Mouse (Mus musculus) thymus, postnatal 0 days (tissue): ENCODE results near the gene Tarbp2. TPM values are rescaled to one million over a fixed set of nuclear protein-coding genes. Genes with fewer than 3 reads are reported as not detected.

ENCODE experiments used
- DNase-seq: peaks from one replicate; pipeline ENCODE4 v3.0.0-alpha.2; 2015; ENCODE audit warnings: low spot score
- polyA plus RNA-seq: library from polyadenylated mRNA; unstranded; fragments of >200 nt; fragmentation: Nextera tagmentation; extraction: Ambion mirVana; gene quantifications from 2 replicates; pipeline ENCODE4 v1.2.1, GENCODE M21; 2015

Tarbp2 gene
- polyA plus RNA-seq, 1 experiment from 2014 or later: 65.5 TPM

GRCm38 (mm10) chr15:102505073-102505769 is 12.8 kb upstream of the Tarbp2 start:
- no peak for DNase-seq

DNA sequence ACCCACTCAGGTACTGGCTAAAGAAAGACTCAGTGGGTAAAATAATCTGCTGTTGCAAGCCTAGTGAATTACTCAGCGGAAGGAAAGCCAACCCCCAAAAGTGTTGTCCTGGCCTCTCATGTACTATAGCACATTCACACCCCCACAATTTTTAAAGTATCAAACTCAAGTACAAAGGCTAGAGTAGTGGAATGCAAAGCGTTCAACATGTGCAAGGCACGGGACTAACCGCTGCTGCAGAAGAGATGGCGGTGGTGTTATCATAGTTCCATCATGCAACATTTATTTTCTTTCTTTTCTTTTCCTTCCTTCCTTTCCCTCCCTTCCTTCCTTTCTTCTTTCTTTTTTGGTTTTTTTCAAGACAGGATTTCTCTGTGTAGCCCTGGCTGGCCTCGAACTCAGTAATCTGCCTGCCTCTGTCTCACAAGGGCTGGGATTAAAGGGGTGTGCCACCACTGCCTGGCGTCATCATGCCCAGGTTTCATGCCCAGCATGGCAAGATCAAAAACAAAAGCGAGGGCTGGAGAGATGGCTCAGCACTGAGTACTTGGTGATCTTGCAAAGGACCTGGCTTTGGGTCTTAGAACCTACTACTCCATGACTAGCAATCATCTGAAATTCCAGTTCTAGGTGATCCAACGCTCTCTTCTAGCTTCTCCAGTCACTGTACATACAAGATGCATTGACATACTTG is 12.1 kb upstream of the Tarbp2 start:
- no peak for DNase-seq

- DNase-seq: no peak
Observed at GRCm38 (mm10) chr15:102506464-102506830, 11.5 kb upstream of the Tarbp2 start.

DNA sequence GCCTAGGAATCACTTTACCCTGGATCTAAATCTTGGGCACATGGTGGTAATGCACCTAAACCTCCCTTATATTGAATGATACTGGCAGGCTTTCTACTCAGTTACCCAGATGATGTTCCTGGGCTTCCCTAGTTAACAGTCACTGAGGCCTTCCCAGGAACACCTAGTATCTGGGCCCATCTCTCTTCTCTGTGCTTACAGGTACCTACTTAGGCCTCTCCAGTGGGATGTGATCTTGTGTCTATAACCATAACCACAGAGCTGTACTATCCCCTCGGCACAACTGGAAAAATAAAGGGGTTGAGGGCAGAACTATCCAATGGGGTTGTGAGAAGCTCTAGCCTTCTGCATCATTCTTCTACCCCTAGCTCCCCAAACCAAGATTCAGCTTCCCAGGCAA is 11.1 kb upstream of the Tarbp2 start:
- DNase-seq: no peak

- no peak for DNase-seq
Observed at GRCm38 (mm10) chr15:102507561-102507960, 10.4 kb upstream of the Tarbp2 start.

DNA sequence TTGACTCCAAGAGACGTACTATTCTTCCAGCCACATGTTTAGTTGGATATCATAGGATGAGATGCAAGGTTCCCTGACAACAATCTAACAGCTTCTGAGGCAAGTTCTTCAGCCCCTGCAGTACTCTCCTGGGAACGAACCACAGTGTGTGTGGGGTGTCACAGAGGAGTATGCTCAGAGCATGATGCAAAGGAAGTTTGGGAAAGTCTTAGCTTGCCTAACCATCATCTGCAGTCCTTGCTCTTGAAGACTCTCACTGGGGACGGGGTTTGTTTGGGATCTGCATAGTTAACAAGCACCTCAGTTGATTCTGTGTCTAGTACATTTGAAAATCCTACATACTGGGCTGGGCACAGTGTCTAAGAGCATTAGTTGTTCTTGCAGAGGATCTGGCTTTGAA is 9.7 kb upstream of the Tarbp2 start:
- DNase-seq: no peak

DNA sequence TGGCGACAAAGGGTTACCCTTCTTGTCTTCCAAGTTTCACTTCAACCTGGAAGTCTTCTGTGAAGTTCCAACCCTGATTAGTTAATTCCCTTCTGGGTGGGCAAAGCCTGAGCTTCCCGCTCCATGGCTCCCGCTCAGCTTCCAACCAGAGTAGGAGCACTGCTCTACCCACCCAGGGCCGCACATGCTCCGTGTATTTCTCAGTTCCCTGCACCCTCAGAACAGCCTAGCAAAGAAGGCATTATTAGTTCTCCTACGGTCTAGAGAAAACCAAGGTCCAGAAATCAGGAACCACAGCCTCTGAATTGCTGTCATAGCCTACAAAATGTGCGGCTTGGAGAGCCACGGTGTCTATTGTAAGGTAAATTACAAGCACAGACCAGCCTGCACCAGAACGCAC is 7.9 kb upstream of the Tarbp2 start:
- no peak for DNase-seq

GRCm38 (mm10) chr15:102510590-102511284 is 7.3 kb upstream of the Tarbp2 start:
- peak; percentile 81 for DNase-seq

DNA sequence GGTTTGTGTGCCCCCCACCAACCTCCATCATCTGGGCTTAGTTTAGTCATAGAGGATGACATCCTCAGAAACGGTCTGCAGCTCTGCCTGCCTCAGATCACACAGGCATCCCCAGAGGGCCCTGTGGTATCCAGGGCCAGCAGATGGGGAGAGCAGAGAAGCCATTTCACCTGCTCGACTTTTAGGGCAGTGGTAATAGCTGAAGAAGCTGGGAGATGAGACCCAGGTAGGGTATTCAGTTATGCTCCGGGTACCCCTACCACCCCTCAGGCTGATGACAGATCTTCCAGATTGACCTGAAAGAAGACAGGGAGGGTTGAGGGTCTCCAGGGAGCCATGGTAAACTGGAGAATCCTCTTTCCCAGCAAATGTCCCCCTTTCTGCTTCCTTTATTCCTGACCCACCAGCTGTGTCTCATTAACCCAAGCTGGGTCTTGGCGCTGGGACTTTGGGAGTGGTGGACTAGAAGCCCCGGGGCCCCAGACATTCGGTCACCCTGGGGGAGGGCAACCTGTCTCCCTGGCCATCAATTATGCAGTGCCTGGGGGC is 6.6 kb upstream of the Tarbp2 start:
- no peak for DNase-seq

DNA sequence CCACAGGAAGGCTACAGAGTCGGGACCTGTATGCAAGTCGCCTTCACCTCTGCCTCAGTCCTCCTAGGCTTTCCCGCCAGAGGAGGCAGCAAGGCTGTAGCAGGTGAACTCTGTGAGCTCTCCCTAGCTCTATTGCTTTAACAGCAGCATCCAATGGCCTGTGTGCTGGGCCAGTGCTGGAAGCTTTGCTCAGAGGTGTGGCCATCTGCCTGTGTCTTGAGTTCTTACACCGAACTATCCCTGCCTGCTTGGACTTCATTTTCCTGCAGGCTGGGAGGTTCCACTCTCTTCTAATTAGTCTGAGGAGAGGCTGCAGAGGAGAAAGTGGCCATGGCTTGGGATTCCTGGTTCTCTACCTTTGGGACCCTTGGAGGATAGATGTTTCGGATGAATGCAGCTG is 6.0 kb upstream of the Tarbp2 start:
- no peak for DNase-seq

DNA sequence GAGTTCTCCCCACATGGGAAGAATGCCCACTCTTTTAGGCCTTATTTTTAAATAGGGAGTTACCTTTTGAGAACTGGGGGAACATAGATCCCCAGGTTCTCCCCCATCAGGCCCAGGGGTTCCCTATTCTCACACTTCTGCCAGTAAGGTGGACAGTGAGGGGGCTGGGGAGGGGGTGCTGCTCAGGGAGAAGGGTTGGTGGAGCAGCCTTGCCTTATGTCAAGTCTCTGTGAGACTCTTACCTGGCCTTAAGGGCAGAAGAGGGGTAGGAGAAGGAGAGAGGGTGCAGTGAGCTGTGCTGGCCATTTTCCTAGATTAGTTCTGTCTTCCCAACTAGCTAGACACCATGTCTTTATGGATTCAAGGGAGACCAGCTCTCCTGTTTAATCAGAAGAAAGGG is 5.5 kb upstream of the Tarbp2 start:
- DNase-seq: no peak

GRCm38 (mm10) chr15:102513004-102513403 is 5.0 kb upstream of the Tarbp2 start:
- no peak for DNase-seq

- DNase-seq: no peak
Observed at GRCm38 (mm10) chr15:102515261-102515660, 2.7 kb upstream of the Tarbp2 start.

GRCm38 (mm10) chr15:102515791-102516190 is 2.2 kb upstream of the Tarbp2 start:
- DNase-seq: no peak

DNA sequence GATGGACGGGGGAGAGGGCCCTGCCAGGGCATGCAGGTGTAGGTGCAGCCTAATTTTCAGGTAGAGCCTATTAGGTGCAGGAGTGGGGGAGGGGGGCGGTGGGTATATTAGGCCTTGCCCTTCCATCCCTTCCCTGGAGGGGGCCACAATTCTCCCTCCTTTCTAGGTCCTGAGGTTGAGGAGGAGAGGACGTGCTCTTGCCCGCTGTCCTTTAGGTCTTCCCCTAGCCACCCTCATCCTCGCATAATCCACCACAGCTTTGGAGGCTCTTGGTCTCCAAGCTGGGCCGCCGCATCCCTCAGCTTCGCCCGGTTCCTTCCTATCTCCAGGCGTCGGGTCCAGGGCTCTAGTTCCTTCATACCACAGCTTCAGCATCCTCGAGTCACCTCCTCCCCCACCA is 1.7 kb upstream of the Tarbp2 start:
- DNase-seq: no peak

DNA sequence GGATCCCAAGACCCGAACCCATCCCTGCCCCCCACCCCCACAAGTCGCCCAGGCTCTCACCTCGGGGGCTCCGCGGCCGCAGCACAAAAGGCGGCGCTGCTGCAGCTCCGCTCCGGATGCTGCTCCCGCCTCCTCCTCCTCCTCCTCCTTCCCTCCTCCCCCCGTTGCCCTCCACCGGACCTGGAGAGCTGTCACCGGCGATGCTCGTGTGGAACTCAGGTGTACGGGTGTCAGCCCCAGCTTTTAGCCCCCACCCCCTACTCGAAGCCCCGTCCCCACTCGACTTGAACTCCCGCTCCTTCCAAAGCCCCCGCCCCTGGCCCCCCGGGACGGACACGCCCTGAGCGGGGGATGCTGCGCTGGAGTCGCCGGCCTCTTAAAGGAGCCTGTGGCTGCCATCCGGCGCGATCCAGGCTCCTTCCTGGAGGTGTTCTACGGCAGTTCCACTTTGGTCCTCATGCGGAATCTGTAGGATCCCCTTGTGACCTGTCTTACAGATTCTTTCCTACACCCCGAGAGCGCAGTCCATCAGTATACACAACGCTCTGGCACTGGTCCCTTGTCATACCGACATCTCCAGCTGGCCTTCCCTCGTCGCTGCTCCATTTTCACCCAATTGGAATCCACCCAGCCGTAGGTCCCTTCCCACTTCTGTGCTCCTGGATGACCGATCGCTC is 1.1 kb upstream of the Tarbp2 start, which contains the start of gene Map3k12:
TSS of gene Map3k12 (minus strand) at position 337 of the 677 bp plus-strand sequence.
- DNase-seq: peak; percentile 62

DNA sequence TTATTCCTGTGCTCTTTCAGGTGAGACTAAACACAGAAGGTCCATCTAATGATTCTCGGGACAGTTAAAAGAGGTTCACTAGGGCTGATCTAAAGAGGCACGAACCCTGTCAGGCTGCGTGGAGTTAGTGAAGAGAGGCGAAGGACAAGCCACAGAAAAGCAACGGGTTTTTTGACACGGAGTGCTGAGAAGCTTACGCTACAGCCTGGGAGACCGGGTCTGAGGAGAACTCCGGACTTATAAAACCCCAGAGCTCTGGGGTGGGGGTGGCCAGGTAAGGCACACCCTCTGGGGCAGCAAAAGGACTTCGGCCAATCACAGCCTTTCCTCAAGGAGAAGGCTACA is 389 bp upstream of the Tarbp2 start:
- DNase-seq: no peak

DNA sequence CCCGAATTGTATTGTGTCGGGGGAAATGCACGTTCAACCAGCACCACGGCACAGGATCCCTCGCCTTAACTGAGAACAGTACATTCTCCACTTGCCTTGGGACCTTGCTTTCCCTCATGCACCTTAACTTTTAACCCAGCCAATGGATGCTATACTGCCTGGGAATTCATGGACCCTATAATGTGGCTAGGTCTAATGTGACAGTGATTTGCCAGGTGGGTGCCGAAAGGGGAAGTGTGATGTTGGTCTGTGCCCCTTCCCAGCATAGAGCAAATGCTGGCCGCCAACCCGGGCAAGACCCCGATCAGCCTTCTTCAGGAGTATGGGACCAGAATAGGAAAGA is 838 bp downstream of the Tarbp2 start:
- no peak for DNase-seq

DNA sequence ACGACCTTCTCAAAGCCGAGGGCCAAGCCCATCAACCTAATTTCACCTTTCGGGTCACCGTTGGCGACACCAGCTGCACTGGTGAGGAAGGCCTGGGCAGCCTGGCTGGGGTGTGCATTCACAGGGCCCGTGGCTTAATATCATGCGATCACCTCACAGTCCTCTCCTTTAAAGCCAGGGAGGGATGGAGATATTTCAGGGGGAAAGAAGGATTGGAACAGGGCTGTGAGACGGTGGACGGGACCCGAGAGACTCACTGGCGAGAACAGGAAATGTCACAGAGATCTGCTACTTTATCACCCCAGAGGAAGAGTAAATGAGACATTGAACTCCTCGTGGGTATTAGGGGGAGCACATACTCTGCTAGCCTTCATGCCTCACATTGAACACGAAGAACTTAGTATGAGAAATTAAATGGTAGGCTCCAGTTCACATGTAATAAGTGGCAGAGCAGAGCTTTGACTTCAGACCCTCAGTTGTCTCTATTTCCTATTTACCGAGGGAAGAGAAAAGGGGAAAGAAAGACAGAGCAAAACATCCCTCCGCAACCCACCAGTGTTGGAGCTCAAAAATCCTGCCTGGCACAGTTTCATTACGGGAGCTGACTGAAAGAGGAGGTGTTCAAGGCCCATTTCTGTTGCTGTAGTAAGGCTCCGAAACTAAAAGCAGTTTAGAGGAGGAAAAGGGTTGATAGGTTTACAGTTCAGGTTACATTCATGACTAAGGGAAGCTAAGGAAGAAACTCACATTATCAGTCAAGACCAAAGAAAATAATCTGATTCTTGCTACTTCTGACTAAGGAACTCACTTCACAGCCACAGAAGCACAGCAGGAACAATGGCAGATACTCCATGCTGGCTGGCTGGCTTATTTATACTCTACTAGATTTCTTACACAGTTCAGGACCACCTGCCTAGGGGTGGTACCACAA is 1.5 kb downstream of the Tarbp2 start:
- peak; percentile 14 for DNase-seq

DNA sequence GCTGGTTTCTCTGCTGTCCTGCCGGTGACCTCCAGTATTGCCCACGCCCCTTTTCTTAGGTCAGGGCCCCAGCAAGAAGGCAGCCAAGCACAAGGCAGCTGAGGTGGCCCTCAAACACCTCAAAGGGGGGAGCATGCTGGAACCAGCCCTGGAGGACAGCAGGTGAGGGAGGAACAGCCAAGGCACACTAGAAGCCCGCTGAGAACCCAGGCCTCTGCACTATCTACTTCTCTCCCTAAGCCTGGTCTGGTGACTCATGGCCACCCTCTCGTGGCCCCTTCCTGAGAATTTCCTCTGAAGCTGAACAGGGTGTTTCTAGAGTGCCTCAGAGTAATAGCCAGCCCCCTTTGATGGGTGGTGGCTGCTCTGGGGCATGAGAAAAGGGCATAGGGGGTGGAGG is 2.4 kb downstream of the Tarbp2 start:
- DNase-seq: no peak

DNA sequence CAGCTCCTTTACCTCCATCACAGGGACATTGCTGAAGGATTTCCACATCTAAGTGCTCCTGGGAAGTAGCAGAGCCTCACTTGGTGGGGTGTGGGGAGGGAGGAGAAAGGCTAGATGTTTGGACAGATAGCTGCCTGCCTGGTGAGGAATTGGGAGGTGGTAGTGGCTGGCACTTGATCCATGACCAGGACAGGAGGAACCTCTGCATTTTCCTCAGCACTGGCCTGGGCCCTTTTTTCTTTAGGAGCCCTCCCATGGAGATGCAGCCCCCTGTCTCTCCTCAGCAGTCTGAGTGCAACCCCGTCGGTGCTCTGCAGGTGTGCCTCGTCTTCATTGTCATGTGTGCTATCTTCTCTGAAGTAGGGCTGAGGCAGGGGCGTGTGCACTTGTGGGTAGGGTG is 3.5 kb downstream of the Tarbp2 start:
- no peak for DNase-seq
